Mouse (Mus musculus) stomach, postnatal 0 days (tissue): ENCODE results near the gene Islr2.

Experiments
- CTCF ChIP-seq: IDR thresholded peaks from 2 replicates; pipeline ENCODE4 v1.5.1; 2016; ENCODE audit warnings: antibody characterized with exemption, low read depth, mild to moderate bottlenecking, moderate library complexity
- EP300 ChIP-seq: optimal IDR thresholded peaks from 2 replicates; pipeline ENCODE3; 2016; ENCODE audit warnings: antibody characterized with exemption

DNA sequence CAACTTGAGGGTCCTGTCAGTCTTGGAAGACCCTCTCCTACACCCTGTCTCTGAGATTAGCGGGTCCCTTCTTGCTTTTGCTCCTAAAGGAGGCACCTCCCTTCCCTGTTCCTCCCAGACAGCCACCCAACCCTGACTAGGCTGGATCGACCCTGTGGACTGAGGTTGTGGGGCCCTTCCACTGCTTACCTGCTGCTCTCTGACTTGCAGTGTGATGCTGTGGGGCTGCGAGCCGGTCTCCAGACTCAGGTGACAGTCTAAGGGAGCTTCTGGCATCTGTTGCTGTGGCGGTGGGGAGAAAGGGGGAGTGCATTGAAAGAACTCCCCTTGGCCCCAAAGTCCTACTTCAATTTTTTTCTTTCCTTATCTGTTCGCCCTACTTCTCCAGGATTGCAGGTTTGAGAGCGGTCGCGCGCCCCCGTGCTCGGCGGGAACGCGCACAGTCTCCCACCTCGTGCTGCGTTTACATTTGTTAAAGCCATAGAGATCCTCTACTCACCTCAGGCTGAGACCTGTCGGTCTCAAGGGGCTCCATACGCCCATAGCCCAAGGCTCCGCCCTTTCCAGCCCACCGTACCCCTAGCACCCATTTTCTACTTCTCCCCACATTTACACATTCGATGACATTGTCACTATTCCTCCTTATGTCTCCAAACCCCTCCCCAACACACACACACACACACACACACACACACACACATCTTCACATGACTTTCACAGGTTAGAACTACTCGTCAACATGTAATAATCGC is 2.9 kb downstream of the Islr2 start:
- TF ChIP-seq CTCF (no peak), EP300 (no peak)
